Mouse (Mus musculus): ENCODE measurements around the gene Cep89. TPM values are rescaled to one million over a fixed set of nuclear protein-coding genes. Genes with fewer than 3 reads are reported as not detected.

The Cep89 gene
- polyA plus RNA-seq, 1 experiment from 2014 or later = 33.7 TPM

DNA sequence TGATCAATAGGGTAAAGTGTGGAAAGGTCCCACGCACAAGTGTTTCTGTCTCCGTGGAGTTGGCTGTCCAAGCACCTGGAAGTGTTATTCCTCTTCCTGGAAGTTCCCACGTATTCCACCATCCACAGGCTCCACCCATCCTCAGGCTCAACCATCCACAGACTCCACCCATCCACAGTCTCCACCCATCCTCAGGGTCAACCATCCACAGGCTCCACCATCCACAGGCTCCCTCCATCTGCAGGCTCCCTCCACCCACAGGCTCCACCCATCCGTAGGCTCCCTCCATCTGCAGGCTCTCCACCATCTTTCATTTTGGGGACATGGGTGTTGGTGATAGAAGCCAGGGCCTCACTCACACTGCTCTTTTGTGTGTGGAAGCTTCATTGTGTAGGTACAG is 4.3 kb downstream of the Cep89 start:
- no peaks in the 10 kb centered on the region for H3K9me3 ChIP-seq (ENCODE audit: control insufficient read depth, low read length)
- no peak for DNase-seq (ENCODE audit: low spot score)
- H3K4me1 ChIP-seq (replicated peaks; ENCODE audit: control insufficient read depth, insufficient read depth, low read length) = peaks cover 6% of the 10 kb centered on the region
- no peaks in the 10 kb centered on the region for H3K27me3 ChIP-seq (replicated peaks; ENCODE audit: control insufficient read depth, insufficient read depth, low read length)
- ATAC-seq (replicated peaks; ENCODE audit: low FRiP score) = no peak
- no peak overlapping the region for H3K9ac ChIP-seq (ENCODE audit: low read depth, low read length)
- no peak overlapping the region for H3K4me3 ChIP-seq (ENCODE audit: low read depth, low read length)
- WGBS = 76% methylated on average over 4 of the region's 4 CpGs
- peaks cover 10% of the 10 kb centered on the region; the same call in 1 of the 2 replicates for H3K36me3 ChIP-seq (ENCODE audit: control insufficient read depth, insufficient read depth, low read length)
- H3K27ac ChIP-seq (ENCODE audit: low read depth, low read length) = no peak overlapping the region
- no peak overlapping the region for H3K4me2 ChIP-seq

DNA sequence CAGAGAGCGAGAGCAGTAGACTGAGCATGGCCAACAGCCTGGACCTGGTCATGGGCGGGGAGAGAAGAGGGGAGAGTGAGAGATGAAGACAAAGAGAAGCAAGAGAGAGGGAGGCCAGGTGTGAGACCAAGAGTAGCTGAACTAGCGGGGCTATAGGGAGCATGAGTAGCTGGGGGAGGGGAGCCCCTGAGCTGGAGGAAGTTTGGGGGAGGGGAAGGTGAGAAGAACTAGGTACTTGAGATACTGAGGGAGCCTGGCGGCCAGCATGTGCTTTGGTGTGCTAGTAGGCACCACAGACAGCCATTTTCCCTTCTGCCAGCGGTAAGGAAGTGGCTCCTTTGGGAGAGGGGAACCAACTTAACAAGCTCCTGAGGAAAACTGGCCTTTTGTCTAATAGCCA is 18.4 kb downstream of the Cep89 start:
- ATAC-seq (replicated peaks; ENCODE audit: low FRiP score) (no peak), DNase-seq (ENCODE audit: low spot score) (no peak)
- 66% methylated on average over 5 of the region's 5 CpGs for WGBS
- Histone ChIP-seq H3K9ac (ENCODE audit: low read depth, low read length) (no peak overlapping the region), H3K4me3 (ENCODE audit: low read depth, low read length) (no peak overlapping the region), H3K4me2 (no peak overlapping the region), H3K9me3 (ENCODE audit: control insufficient read depth, low read length) (no peaks in the 10 kb centered on the region), H3K27ac (ENCODE audit: low read depth, low read length) (no peak overlapping the region), H3K36me3 (ENCODE audit: control insufficient read depth, insufficient read depth, low read length) (peaks cover 19% of the 10 kb centered on the region; the same call in 1 of the 2 replicates), H3K27me3 (replicated peaks; ENCODE audit: control insufficient read depth, insufficient read depth, low read length) (no peaks in the 10 kb centered on the region), H3K4me1 (replicated peaks; ENCODE audit: control insufficient read depth, insufficient read depth, low read length) (no peaks in the 10 kb centered on the region)

- H3K4me1 ChIP-seq (replicated peaks; ENCODE audit: control insufficient read depth, insufficient read depth, low read length) = no peaks in the 10 kb centered on the region
- H3K4me2 ChIP-seq = no peak overlapping the region
- H3K9ac ChIP-seq (ENCODE audit: low read depth, low read length) = no peak overlapping the region
- H3K9me3 ChIP-seq (ENCODE audit: control insufficient read depth, low read length) = no peaks in the 10 kb centered on the region
- H3K4me3 ChIP-seq (ENCODE audit: low read depth, low read length) = no peak overlapping the region
- no peak overlapping the region for H3K27ac ChIP-seq (ENCODE audit: low read depth, low read length)
- ATAC-seq (replicated peaks; ENCODE audit: low FRiP score) (no peak), DNase-seq (ENCODE audit: low spot score) (no peak)
- H3K27me3 ChIP-seq (replicated peaks; ENCODE audit: control insufficient read depth, insufficient read depth, low read length) = no peaks in the 10 kb centered on the region
- peaks cover 21% of the 10 kb centered on the region; the same call in 1 of the 2 replicates for H3K36me3 ChIP-seq (ENCODE audit: control insufficient read depth, insufficient read depth, low read length)
- 81% methylated on average over 9 of the region's 9 CpGs for WGBS
These were observed 19.2 kb downstream of the Cep89 start for GRCm38 (mm10) chr7:35415801-35416653.

DNA sequence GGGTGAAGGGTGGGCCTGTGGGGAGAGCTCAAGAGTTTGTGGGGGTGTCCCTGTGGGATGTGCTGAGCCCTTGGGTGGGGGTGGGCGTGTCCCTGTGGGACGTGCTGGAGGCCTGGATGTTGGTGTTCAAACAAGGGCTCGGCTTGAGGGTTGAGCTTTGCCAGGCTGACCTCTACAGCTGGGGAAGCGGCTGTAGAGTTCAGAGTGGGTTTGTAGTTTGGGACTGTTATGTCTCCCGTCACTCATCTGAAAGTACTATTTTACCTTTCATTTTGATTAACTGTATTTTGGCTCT is 19.8 kb downstream of the Cep89 start:
- no peak overlapping the region for H3K4me2 ChIP-seq
- no peaks in the 10 kb centered on the region for H3K9me3 ChIP-seq (ENCODE audit: control insufficient read depth, low read length)
- H3K36me3 ChIP-seq (ENCODE audit: control insufficient read depth, insufficient read depth, low read length) = peaks cover 24% of the 10 kb centered on the region; the same call in 1 of the 2 replicates
- DNase-seq (ENCODE audit: low spot score) (no peak), ATAC-seq (replicated peaks; ENCODE audit: low FRiP score) (no peak)
- no peak overlapping the region for H3K9ac ChIP-seq (ENCODE audit: low read depth, low read length)
- 74% methylated on average over 5 of the region's 5 CpGs for WGBS
- H3K27me3 ChIP-seq (replicated peaks; ENCODE audit: control insufficient read depth, insufficient read depth, low read length) = no peaks in the 10 kb centered on the region
- H3K4me1 ChIP-seq (replicated peaks; ENCODE audit: control insufficient read depth, insufficient read depth, low read length) = no peaks in the 10 kb centered on the region
- H3K27ac ChIP-seq (ENCODE audit: low read depth, low read length) = no peak overlapping the region
- H3K4me3 ChIP-seq (ENCODE audit: low read depth, low read length) = no peak overlapping the region

DNA sequence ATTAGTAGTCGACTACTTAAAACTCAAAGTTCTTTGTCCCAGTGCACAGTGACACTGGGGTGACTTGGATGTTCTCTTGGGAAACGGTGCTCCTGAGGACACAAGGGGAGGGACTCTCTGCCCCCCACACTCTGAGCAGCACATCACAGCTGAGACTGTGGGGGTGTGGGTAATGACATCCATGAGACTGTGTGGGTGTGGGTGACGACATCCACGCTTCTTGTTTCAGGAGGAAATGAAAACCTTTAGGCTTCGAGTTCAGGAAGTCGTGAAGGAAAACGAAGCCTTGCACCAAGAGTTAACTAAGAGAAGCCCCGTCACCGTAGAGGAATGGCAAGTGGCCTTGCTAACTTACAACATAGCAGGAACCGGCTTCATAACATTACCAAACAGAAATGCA is 26.2 kb downstream of the Cep89 start:
- no peak overlapping the region for H3K27ac ChIP-seq (ENCODE audit: low read depth, low read length)
- no peak overlapping the region for H3K9ac ChIP-seq (ENCODE audit: low read depth, low read length)
- WGBS = 90% methylated on average over 10 of the region's 10 CpGs
- no peak for DNase-seq (ENCODE audit: low spot score)
- no peak for ATAC-seq (replicated peaks; ENCODE audit: low FRiP score)
- H3K9me3 ChIP-seq (ENCODE audit: control insufficient read depth, low read length) = no peaks in the 10 kb centered on the region
- H3K36me3 ChIP-seq (ENCODE audit: control insufficient read depth, insufficient read depth, low read length) = peaks cover 30% of the 10 kb centered on the region
- H3K27me3 ChIP-seq (replicated peaks; ENCODE audit: control insufficient read depth, insufficient read depth, low read length) = no peaks in the 10 kb centered on the region
- H3K4me3 ChIP-seq (ENCODE audit: low read depth, low read length) = no peak overlapping the region
- H3K4me2 ChIP-seq = no peak overlapping the region
- H3K4me1 ChIP-seq (replicated peaks; ENCODE audit: control insufficient read depth, insufficient read depth, low read length) = no peaks in the 10 kb centered on the region

GRCm38 (mm10) chr7:35428146-35428545 is 31.3 kb downstream of the Cep89 start:
- WGBS = 91% methylated on average over 10 of the region's 10 CpGs
- Histone ChIP-seq H3K4me3 (ENCODE audit: low read depth, low read length) (no peak overlapping the region), H3K9me3 (ENCODE audit: control insufficient read depth, low read length) (no peaks in the 10 kb centered on the region), H3K4me1 (replicated peaks; ENCODE audit: control insufficient read depth, insufficient read depth, low read length) (no peaks in the 10 kb centered on the region), H3K36me3 (ENCODE audit: control insufficient read depth, insufficient read depth, low read length) (peaks cover 24% of the 10 kb centered on the region), H3K27me3 (replicated peaks; ENCODE audit: control insufficient read depth, insufficient read depth, low read length) (no peaks in the 10 kb centered on the region), H3K4me2 (no peak overlapping the region), H3K9ac (ENCODE audit: low read depth, low read length) (no peak overlapping the region), H3K27ac (ENCODE audit: low read depth, low read length) (no peak overlapping the region)
- no peak for DNase-seq (ENCODE audit: low spot score)
- ATAC-seq (replicated peaks; ENCODE audit: low FRiP score) = no peak

GRCm38 (mm10) chr7:35435266-35435665 is 38.4 kb downstream of the Cep89 start:
- Histone ChIP-seq H3K9me3 (ENCODE audit: control insufficient read depth, low read length) (no peaks in the 10 kb centered on the region), H3K9ac (ENCODE audit: low read depth, low read length) (no peak overlapping the region), H3K4me1 (replicated peaks; ENCODE audit: control insufficient read depth, insufficient read depth, low read length) (no peaks in the 10 kb centered on the region), H3K27ac (ENCODE audit: low read depth, low read length) (no peak overlapping the region), H3K27me3 (replicated peaks; ENCODE audit: control insufficient read depth, insufficient read depth, low read length) (no peaks in the 10 kb centered on the region), H3K4me2 (no peak overlapping the region), H3K4me3 (ENCODE audit: low read depth, low read length) (no peak overlapping the region), H3K36me3 (ENCODE audit: control insufficient read depth, insufficient read depth, low read length) (peaks cover 29% of the 10 kb centered on the region)
- 81% methylated on average over 9 of the region's 9 CpGs for WGBS
- no peak for DNase-seq (ENCODE audit: low spot score)
- ATAC-seq (replicated peaks; ENCODE audit: low FRiP score) = no peak

GRCm38 (mm10) chr7:35447501-35447900 is 50.7 kb downstream of the Cep89 start:
- 52% methylated on average over 4 of the region's 4 CpGs for WGBS
- ATAC-seq (replicated peaks; ENCODE audit: low FRiP score) (no peak), DNase-seq (ENCODE audit: low spot score) (no peak)
- no peak overlapping the region for H3K4me3 ChIP-seq (ENCODE audit: low read depth, low read length)
- H3K27ac ChIP-seq (ENCODE audit: low read depth, low read length) = no peak overlapping the region
- H3K9me3 ChIP-seq (ENCODE audit: control insufficient read depth, low read length) = no peaks in the 10 kb centered on the region
- H3K4me2 ChIP-seq = no peak overlapping the region
- no peaks in the 10 kb centered on the region for H3K27me3 ChIP-seq (replicated peaks; ENCODE audit: control insufficient read depth, insufficient read depth, low read length)
- H3K4me1 ChIP-seq (replicated peaks; ENCODE audit: control insufficient read depth, insufficient read depth, low read length) = peaks cover 4% of the 10 kb centered on the region; the same call in 1 of the 2 replicates
- H3K9ac ChIP-seq (ENCODE audit: low read depth, low read length) = no peak overlapping the region
- no peaks in the 10 kb centered on the region for H3K36me3 ChIP-seq (ENCODE audit: control insufficient read depth, insufficient read depth, low read length)
